Mouse (Mus musculus) small intestine, adult 2 months (tissue): Measurements from ENCODE around the gene Usp25.

Experiments used
- CTCF ChIP-seq: fragments of 200-500 bp; IDR thresholded peaks from 2 replicates; pipeline ENCODE4 v1.5.1; 2012; ENCODE audit warnings: low read depth, mild to moderate bottlenecking, control low read depth, inconsistent platforms, low read length, moderate library complexity, mixed read lengths; ENCODE audit not compliant: insufficient replicate concordance, insufficient read length; ENCODE audit errors: extremely low read depth
- POLR2A ChIP-seq: fragments of 200-500 bp; IDR thresholded peaks from 2 replicates; pipeline ENCODE4 v1.6.1; 2012; ENCODE audit warnings: low read depth, mild to moderate bottlenecking, control low read depth, inconsistent platforms, low read length, moderate library complexity

DNA sequence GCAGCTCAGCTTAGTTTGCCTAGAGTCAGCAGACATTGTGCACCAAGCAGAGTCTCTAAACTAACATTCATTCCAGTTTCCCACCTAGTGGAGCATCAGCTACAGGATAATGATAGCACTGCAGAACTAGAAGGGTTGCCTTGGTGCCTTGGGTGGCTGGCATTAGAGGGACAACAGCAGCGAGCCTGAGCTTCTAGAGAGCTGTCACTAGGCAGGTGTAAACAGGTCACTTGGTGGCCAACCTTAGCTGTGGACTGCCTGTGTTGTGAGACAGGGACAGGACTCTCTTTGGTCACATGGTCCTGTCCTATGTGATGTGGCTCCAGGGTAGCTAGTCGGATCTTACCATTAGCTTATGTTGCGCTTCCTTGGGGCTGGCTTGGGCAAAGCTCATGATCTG, 6.7 kb downstream of the Usp25 start:
- TF ChIP-seq POLR2A (no peak), CTCF (no peak)
